Mouse (Mus musculus) lung, embryonic 15.5 days (tissue): ENCODE results near the gene Ajap1. TPM values are rescaled to one million over a fixed set of nuclear protein-coding genes. Genes with fewer than 3 reads are reported as not detected.

Experiments used
- ATAC-seq: fragments of 200-750 bp; cut with Nextera tagmentation; 2 replicates; pipeline ENCODE4 v1.8.0; 2017; ENCODE audit warnings: moderate number of reproducible peaks, borderline replicate concordance; ENCODE audit not compliant: low FRiP score, low TSS enrichment; ENCODE audit errors: extremely low read depth
- H3K27ac ChIP-seq: fragments of 300-500 bp; sonication (generic); 2 replicates; pipeline ENCODE4 v1.5.1; 2015; ENCODE audit warnings: moderate library complexity, mild to moderate bottlenecking, inconsistent platforms
- H3K27me3 ChIP-seq: fragments of 300-500 bp; sonication (generic); 2 replicates; pipeline ENCODE4 v1.6.1; 2015; ENCODE audit warnings: inconsistent platforms
- H3K36me3 ChIP-seq: fragments of 300-500 bp; sonication (generic); 2 replicates; pipeline ENCODE4 v1.6.1; 2015; ENCODE audit warnings: inconsistent platforms
- H3K4me1 ChIP-seq: fragments of 300-500 bp; sonication (generic); 2 replicates; pipeline ENCODE4 v1.6.1; 2015; ENCODE audit warnings: inconsistent platforms
- H3K4me2 ChIP-seq: fragments of 300-500 bp; sonication (generic); 2 replicates; pipeline ENCODE4 v1.6.1; 2015; ENCODE audit warnings: inconsistent platforms, mild to moderate bottlenecking, moderate library complexity
- H3K4me3 ChIP-seq: fragments of 300-500 bp; sonication (generic); 2 replicates; pipeline ENCODE4 v1.5.1; 2015; ENCODE audit warnings: mild to moderate bottlenecking, inconsistent platforms
- H3K9ac ChIP-seq: fragments of 300-500 bp; sonication (generic); 2 replicates; pipeline ENCODE4 v1.6.1; 2015; ENCODE audit warnings: inconsistent platforms
- H3K9me3 ChIP-seq: fragments of 300-500 bp; sonication (generic); 2 replicates; pipeline ENCODE4 v1.6.1; 2016; ENCODE audit warnings: inconsistent platforms
- WGBS: fragments of 180-500 bp; shearing (Covaris S2); methylation state at CpG from one replicate; pipeline ENCODE4 v1.1.7; 2015; 5-methylcytosine and 5-hydroxymethylcytosine counted together
- polyA plus RNA-seq: library from polyadenylated mRNA; unstranded; fragments of >200 nt; fragmentation: Nextera tagmentation; extraction: Ambion mirVana; gene quantifications from 2 replicates; pipeline ENCODE4 v1.2.1, GENCODE M21; 2015

The Ajap1 gene
- polyA plus RNA-seq, 1 experiment from 2014 or later: 0.06 TPM

DNA sequence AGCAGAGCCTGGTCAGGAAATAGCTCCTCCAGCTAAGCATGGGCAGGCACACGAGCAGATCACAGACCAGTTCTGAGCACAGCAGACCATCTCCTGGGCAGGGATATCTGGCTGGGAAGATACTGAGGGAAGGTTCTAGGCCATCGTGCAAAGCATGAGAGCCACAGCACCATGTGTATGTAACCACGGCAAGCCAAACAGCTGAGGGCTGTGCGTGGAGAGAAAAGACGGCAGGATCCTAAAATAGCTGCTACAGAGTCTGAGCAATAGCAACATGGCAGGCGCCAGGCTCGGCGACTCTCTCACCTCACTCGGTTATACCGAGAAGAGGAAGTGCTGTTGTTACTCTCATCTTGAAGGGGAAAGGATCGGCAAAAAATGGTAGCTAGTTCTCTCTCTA, 42.7 kb downstream of the Ajap1 start:
- Histone ChIP-seq H3K4me1 (no peaks in the 10 kb centered on the region), H3K27me3 (no peaks in the 10 kb centered on the region), H3K9me3 (no peaks in the 10 kb centered on the region), H3K27ac (no peak overlapping the region), H3K9ac (no peak overlapping the region), H3K4me2 (no peak overlapping the region), H3K36me3 (no peaks in the 10 kb centered on the region), H3K4me3 (no peak overlapping the region)
- WGBS: 66% methylated on average over 11 of the region's 11 CpGs
- ATAC-seq: no peak

DNA sequence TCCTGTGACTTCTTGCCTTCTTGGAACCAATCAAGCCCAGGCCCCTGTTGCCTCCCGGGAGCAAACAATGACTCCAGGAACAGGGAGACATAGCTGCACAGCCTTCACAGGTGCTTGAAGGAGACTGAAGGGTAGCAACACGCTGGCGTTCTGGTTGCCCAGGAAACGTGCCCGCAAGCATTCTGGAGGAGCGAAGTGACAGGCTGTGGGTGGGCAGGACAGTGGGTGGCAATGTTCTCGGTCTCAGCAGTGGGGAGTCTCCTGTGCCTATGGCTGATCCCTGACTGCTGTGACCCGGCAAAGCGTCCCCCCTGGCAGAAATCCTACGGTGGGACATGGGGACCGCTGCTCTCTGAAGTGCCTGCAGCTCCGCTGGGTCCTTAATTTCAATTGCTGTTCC, 43.6 kb downstream of the Ajap1 start:
- Histone ChIP-seq H3K36me3 (no peaks in the 10 kb centered on the region), H3K9ac (no peak overlapping the region)
- WGBS: 69% methylated on average over 12 of the region's 12 CpGs

DNA sequence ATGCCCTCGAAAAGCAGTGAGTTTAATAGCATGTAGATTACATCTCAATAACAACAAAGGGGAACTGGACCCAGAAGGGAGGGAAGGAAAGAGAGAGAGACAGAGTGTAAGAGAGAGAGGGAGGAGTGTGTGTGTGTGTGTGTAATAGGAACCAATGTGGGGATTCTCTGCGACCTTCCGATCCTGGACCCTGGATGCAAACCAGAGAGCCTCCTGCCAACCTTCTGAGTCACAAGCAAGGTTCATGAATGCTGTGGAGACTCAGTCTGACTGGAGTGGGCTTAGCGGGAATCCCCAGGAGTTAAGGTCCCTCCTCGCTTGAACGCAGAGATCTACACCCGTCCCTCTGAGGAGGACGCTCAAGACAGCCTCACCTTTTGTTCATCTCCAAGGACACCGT, 45.4 kb downstream of the Ajap1 start:
- H3K4me2 ChIP-seq: no peak overlapping the region
- no peaks in the 10 kb centered on the region for H3K36me3 ChIP-seq
- WGBS: 66% methylated on average over 9 of the region's 9 CpGs
- H3K4me1 ChIP-seq: no peaks in the 10 kb centered on the region
- no peak overlapping the region for H3K4me3 ChIP-seq
- H3K9ac ChIP-seq: no peak overlapping the region
- H3K27ac ChIP-seq: no peak overlapping the region
- H3K27me3 ChIP-seq: no peaks in the 10 kb centered on the region
- ATAC-seq: no peak
- no peaks in the 10 kb centered on the region for H3K9me3 ChIP-seq

More for the DNA sequence above, 43.6 kb downstream of the Ajap1 start:
- Histone ChIP-seq H3K27ac (no peak overlapping the region), H3K27me3 (no peaks in the 10 kb centered on the region), H3K9me3 (no peaks in the 10 kb centered on the region), H3K4me2 (no peak overlapping the region), H3K4me1 (no peaks in the 10 kb centered on the region), H3K4me3 (no peak overlapping the region)
- ATAC-seq: no peak

DNA sequence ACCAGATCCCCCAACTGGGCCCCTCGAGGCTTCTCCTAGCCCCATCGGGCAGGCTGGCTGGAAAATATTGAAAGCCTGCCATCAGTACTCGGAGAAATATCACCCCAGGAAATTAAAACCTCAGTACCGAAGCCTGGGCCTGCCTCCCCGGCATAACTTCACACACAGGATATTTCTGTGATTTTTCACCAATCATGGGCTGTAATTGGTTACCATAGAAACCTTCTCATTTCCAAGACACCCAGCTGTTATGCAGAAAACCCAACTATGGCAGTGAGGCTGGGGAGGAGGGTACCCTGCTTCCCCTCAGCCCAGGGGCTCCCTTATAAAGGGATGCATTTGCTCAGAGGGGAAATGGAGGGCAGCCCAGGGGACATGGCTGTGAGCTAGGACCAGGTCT, 46.7 kb downstream of the Ajap1 start:
- 71% methylated on average over 5 of the region's 5 CpGs for WGBS
- Histone ChIP-seq H3K9ac (no peak overlapping the region), H3K27me3 (no peaks in the 10 kb centered on the region), H3K4me2 (no peak overlapping the region), H3K4me1 (no peaks in the 10 kb centered on the region), H3K9me3 (no peaks in the 10 kb centered on the region), H3K36me3 (no peaks in the 10 kb centered on the region), H3K4me3 (no peak overlapping the region), H3K27ac (no peak overlapping the region)
- ATAC-seq: no peak; the same call in 1 of the 2 replicates

DNA sequence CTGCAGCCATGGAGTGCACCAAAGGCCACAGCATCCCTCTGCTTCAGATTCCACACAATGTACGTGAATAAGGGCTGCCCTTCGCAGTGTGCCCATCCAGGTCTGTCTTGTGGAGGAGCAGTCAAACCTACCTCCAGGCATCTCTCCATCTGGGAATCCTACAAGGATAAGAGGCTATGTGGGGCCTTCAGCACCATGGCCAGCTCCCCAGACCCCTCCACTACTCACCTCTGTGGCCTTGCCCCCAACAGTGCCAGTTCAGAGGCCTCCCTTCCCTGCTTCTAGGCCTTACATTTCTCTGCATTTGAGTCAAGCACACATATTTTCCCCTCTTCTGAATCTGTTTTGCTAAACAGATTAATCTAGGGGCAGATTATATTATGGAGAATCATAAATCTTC, 52.6 kb downstream of the Ajap1 start:
- no peaks in the 10 kb centered on the region for H3K4me1 ChIP-seq
- no peak for ATAC-seq
- H3K4me2 ChIP-seq: no peak overlapping the region
- no peaks in the 10 kb centered on the region for H3K36me3 ChIP-seq
- H3K9ac ChIP-seq: no peak overlapping the region
- no peak overlapping the region for H3K27ac ChIP-seq
- H3K27me3 ChIP-seq: no peaks in the 10 kb centered on the region
- H3K4me3 ChIP-seq: no peak overlapping the region
- H3K9me3 ChIP-seq: no peaks in the 10 kb centered on the region
- WGBS: 79% methylated on average over 2 of the region's 2 CpGs

DNA sequence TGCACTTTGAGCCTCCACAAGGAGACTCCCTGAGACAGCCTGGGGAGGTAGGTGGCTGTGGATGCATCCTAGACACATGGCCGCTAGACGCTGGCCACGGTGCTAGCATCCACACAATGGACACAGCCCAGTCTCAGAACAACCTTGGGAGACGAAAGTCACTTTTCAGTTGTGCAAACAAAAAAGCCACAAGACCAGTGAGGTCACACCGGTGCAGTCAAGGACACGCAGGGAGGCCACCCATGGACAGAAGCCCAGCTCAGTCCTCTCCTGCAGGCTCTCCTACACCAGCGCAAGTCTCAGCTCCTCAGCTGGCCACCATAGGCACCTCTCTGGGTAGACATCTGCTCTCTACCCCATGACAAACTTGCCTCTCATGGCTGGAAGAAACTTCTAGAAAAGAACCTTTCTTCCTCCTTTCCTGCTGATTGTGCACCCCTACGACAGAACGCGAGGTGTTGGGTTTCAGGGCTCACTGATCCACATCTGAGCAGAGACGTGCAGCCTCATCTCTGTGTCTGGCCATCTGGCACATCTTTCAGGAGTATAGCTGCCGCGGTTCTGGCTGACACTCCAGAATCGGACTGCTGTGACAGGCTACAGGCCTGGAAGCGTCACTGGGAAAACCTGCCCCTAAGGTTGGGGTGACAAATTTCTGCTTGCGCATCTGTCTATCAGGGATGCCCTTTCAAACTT, 56.5 kb downstream of the Ajap1 start:
- Histone ChIP-seq H3K9ac (no peak overlapping the region), H3K4me2 (no peak overlapping the region), H3K4me3 (no peak overlapping the region), H3K27me3 (no peaks in the 10 kb centered on the region), H3K9me3 (no peaks in the 10 kb centered on the region), H3K27ac (no peak overlapping the region), H3K36me3 (no peaks in the 10 kb centered on the region), H3K4me1 (no peaks in the 10 kb centered on the region)
- ATAC-seq: no peak
- 75% methylated on average over 16 of the region's 16 CpGs for WGBS

DNA sequence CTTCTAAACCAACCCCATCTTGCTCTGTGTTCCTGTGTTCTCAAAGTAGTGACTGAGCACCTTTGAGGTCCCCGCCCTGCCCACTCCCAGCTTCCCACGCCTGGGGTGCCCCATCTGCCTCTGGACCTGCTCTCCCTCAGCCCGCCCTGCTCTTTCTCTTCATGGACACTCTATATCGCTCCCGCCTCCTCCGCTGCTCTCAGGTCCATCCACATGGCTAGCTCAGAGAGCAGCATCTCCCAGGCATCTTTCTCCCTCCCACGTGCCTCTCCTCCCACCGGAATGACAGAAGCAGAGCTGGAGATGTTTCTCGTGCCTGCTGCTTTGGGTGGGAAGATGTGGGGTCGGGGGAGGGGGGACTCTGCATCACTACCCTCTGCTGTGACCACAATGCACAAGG, 58.3 kb downstream of the Ajap1 start:
- WGBS: 72% methylated on average over 10 of the region's 10 CpGs
- H3K27ac ChIP-seq: no peak overlapping the region
- no peak overlapping the region for H3K4me2 ChIP-seq
- H3K9me3 ChIP-seq: no peaks in the 10 kb centered on the region
- no peak overlapping the region for H3K4me3 ChIP-seq
- no peak overlapping the region for H3K9ac ChIP-seq
- no peaks in the 10 kb centered on the region for H3K4me1 ChIP-seq
- no peak for ATAC-seq
- H3K27me3 ChIP-seq: peaks cover 3% of the 10 kb centered on the region; the same call in 1 of the 2 replicates
- H3K36me3 ChIP-seq: no peaks in the 10 kb centered on the region

DNA sequence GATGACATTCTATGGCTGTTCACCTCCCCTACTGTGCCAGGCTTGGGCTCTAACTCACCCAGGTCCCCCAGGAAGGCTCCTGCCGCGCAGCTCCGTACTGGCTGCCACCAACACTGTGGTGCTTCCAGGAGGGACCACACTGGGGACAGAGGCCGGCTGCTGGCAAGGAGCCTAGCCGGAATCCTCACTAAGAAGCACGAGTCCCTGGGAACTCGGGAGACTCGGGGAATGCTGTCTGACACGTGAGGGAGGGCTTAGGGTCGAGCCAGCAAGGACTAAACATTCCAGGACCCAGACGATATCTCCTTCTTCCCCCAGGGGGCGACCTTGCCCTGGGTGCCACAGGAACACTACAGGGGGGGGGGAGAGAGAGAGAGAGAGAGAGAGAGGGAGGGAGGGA, 64.7 kb downstream of the Ajap1 start:
- ATAC-seq: no peak
- Histone ChIP-seq H3K9me3 (no peaks in the 10 kb centered on the region), H3K4me1 (no peaks in the 10 kb centered on the region), H3K4me2 (peak overlapping the region; percentile 30; the same call in 1 of the 2 replicates), H3K4me3 (no peak overlapping the region), H3K36me3 (no peaks in the 10 kb centered on the region), H3K27ac (no peak overlapping the region), H3K9ac (no peak overlapping the region), H3K27me3 (peaks cover 16% of the 10 kb centered on the region; the same call in 1 of the 2 replicates)
- WGBS: 1% methylated on average over 11 of the region's 12 CpGs

DNA sequence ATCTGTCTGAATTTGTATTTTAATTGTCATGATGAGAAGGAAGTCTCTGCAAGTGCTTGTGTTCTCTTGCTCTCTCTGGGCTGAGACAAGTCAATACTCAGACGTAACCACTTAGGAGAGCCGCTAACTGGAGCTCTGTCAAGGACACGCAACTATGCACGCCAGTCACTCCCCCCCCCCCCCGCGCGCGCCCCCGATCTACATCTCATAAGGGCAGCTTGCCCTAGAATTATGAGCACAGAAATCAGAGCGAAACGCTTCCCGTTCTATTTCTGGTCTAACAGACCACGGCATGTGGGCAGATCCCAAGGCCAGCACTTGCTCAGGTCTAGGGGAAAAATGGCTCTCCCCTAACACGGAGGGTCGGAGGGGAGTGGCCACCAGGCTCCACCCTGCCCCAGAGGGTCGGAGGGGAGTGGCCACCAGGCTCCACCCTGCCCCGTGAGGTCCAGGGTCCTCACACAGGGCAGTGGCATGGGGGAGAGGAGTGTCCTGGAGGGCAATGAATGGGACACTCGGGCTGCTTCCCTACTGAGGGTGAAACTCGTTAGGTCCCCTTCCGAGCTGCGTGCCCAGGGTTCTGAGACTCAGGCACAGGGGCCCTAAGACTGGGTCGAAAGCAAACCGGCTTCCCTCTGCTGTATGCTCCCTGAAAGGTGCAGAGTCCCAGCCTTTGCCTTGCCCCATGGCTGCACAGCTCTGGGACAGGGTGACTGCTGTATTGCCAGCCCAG, 65.3 kb downstream of the Ajap1 start:
- H3K27ac ChIP-seq: no peak overlapping the region
- 8% methylated on average over 23 of the region's 23 CpGs for WGBS
- H3K9ac ChIP-seq: no peak overlapping the region
- no peaks in the 10 kb centered on the region for H3K9me3 ChIP-seq
- H3K4me3 ChIP-seq: 0 out of 2 replicates have a peak overlapping the region, but pooled peaks have one; percentile 3
- peak overlapping the region; percentile 30 for H3K4me2 ChIP-seq
- H3K36me3 ChIP-seq: no peaks in the 10 kb centered on the region
- no peaks in the 10 kb centered on the region for H3K4me1 ChIP-seq
- peaks cover 16% of the 10 kb centered on the region; the same call in 1 of the 2 replicates for H3K27me3 ChIP-seq
- peak; percentile 49 for ATAC-seq

DNA sequence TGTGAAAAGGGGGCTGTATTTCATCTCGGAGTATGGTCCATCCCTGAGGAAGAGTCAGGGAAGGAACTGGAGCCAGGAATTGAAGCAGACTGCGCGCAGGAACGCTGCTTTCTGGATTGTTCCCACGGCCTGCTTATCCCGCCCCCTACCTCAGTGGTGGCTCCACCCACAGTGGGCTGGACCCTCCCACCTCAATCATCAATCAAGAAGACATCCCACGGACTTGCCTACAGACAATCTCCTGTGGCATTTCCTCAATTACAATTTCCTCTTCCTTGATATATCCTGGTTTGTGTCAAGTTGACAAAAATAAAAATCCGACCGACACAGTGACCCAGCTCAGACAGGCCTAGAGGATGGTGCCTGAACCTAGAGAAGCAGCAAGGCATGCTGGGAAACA, 66.5 kb downstream of the Ajap1 start:
- peaks cover 16% of the 10 kb centered on the region; the same call in 1 of the 2 replicates for H3K27me3 ChIP-seq
- no peak overlapping the region for H3K4me2 ChIP-seq
- no peak for ATAC-seq
- no peak overlapping the region for H3K27ac ChIP-seq
- 52% methylated on average over 9 of the region's 9 CpGs for WGBS
- no peaks in the 10 kb centered on the region for H3K4me1 ChIP-seq
- H3K4me3 ChIP-seq: no peak overlapping the region
- no peaks in the 10 kb centered on the region for H3K36me3 ChIP-seq
- no peak overlapping the region for H3K9ac ChIP-seq
- no peaks in the 10 kb centered on the region for H3K9me3 ChIP-seq

DNA sequence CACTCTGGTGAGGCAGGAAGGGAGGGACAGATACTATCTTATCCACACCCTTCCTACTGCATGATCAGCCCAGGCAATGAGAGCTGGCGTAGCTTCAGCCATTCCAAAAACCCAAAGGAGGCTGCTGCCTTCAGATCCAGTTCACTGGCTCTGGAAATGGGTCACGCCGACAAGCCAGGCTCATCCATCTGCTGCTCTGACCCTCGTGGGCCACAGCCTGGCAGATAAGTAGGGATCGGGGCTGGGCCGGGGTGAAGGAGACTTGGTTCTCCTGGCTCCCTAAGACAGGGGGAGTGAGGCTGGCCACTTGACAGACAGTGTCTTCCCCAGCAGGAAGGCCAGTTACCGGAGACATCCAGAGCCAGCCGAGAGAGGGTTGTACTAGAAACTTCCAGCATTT, 84.2 kb downstream of the Ajap1 start:
- no peak for ATAC-seq
- Histone ChIP-seq H3K36me3 (no peaks in the 10 kb centered on the region), H3K4me2 (no peak overlapping the region), H3K27ac (no peak overlapping the region), H3K4me1 (no peaks in the 10 kb centered on the region), H3K4me3 (no peak overlapping the region), H3K27me3 (no peaks in the 10 kb centered on the region), H3K9me3 (0 out of 2 replicates have a peak, but pooled peaks cover 3% of the 10 kb centered on the region), H3K9ac (no peak overlapping the region)
- WGBS: 85% methylated on average over 8 of the region's 8 CpGs

DNA sequence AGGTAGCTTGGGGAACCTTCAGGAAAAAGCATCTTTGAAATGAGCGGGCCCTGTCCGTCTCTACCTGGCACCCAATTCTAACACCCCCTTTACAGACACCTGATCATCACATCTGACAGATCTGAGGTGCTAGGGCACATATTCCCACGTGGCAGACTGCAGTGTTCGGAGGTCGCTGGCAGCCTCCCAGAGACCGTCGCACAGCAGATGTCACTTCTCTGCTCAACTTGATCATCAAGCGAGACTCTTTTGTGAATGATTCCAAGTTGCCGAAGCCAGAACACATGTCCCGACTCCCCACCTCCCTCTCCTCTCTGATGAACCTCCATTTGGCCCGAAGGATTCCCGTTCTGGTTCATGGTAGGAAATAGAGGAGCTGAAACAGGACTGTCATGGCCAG, 95.1 kb downstream of the Ajap1 start:
- Histone ChIP-seq H3K4me1 (no peaks in the 10 kb centered on the region), H3K9ac (no peak overlapping the region), H3K9me3 (peaks cover 7% of the 10 kb centered on the region; the same call in 1 of the 2 replicates), H3K4me3 (no peak overlapping the region), H3K27me3 (no peaks in the 10 kb centered on the region), H3K27ac (no peak overlapping the region), H3K4me2 (no peak overlapping the region), H3K36me3 (no peaks in the 10 kb centered on the region)
- ATAC-seq: no peak
- 82% methylated on average over 12 of the region's 12 CpGs for WGBS
